Mouse (Mus musculus) CH12.LX (cell line): Measurements from ENCODE around the gene Slc24a5. TPM values are rescaled to one million over a fixed set of nuclear protein-coding genes. Genes with fewer than 3 reads are reported as not detected.

ENCODE experiments used
- DNase-seq: peaks from one replicate; pipeline ENCODE4 v3.0.0-alpha.2; 2013; ENCODE audit errors: extremely low read depth
- H3K27ac ChIP-seq: 2 replicates; pipeline ENCODE4 v1.5.1; 2012; ENCODE audit warnings: low read depth, mild to moderate bottlenecking, control low read depth, moderate library complexity; ENCODE audit not compliant: insufficient read depth
- H3K27me3 ChIP-seq: replicated peaks from 2 replicates; pipeline ENCODE3; 2012; ENCODE audit warnings: inconsistent platforms
- H3K36me3 ChIP-seq, 2 experiments: replicated peaks in 1 of 2; 2 replicates each; pipeline versions ENCODE3 to v1.6.1; 2012; ENCODE audit warnings: inconsistent platforms in 1 of 2, low read length in 1 of 2, mild to moderate bottlenecking in 1 of 2, mixed read lengths in 1 of 2, moderate library complexity in 1 of 2; ENCODE audit not compliant: control insufficient read depth in 1 of 2, insufficient read depth in 1 of 2
- H3K4me1 ChIP-seq, 2 experiments: 2 replicates each; pipeline ENCODE4 v1.6.1; 2012; ENCODE audit warnings: inconsistent platforms in 1 of 2, moderate library complexity in 1 of 2; ENCODE audit not compliant: insufficient read depth in 2 of 2, control insufficient read depth in 1 of 2
- H3K4me2 ChIP-seq: 2 replicates; pipeline ENCODE4 v1.6.1; 2012; ENCODE audit warnings: low read depth, mild to moderate bottlenecking, control low read depth; ENCODE audit not compliant: poor library complexity, insufficient read depth, severe bottlenecking
- H3K4me3 ChIP-seq, 3 experiments: fragments of 150-350 bp in 1 of 3; sonication (generic) in 1 of 3; replicated peaks in 1 of 3; 2 replicates each; pipeline versions ENCODE3 to v1.5.1; 2011 to 2012; ENCODE audit warnings: low read depth in 2 of 3, low read length in 2 of 3, mild to moderate bottlenecking in 2 of 3, moderate library complexity in 2 of 3, control low read depth in 1 of 3, improper control_type of control experiment in 1 of 3, inconsistent platforms in 1 of 3, mixed read lengths in 1 of 3; ENCODE audit not compliant: poor library complexity in 1 of 3
- H3K79me2 ChIP-seq: replicated peaks from 2 replicates; pipeline ENCODE4 v1.6.1; 2012; ENCODE audit warnings: mild to moderate bottlenecking, moderate library complexity; ENCODE audit not compliant: control insufficient read depth, poor library complexity, insufficient read depth, severe bottlenecking; ENCODE audit errors: extremely low read depth
- H3K9ac ChIP-seq: 2 replicates; pipeline ENCODE4 v1.6.1; 2012; ENCODE audit warnings: low read depth, mild to moderate bottlenecking, control low read depth, moderate library complexity; ENCODE audit not compliant: insufficient read depth
- H3K9me3 ChIP-seq: replicated peaks from 2 replicates; pipeline ENCODE3; 2012; ENCODE audit warnings: low read length, inconsistent platforms, mixed read lengths
- BHLHE40 ChIP-seq: IDR thresholded peaks from 2 replicates; pipeline ENCODE4 v1.6.1; 2011; ENCODE audit warnings: mild to moderate bottlenecking, low read depth, low read length, improper control_type of control experiment
- CHD2 ChIP-seq: IDR thresholded peaks from 2 replicates; pipeline ENCODE4 v1.6.1; 2011; ENCODE audit warnings: low read length, improper control_type of control experiment
- CTCF ChIP-seq, 2 experiments: IDR thresholded peaks in 1 of 2; conservative IDR thresholded peaks in 1 of 2; 2 replicates each; pipeline ENCODE4 v1.5.1; 2011 to 2012; ENCODE audit warnings: low read depth in 2 of 2, low read length in 2 of 2, improper control_type of control experiment in 1 of 2, inconsistent platforms in 1 of 2, mild to moderate bottlenecking in 1 of 2, moderate library complexity in 1 of 2
- E2F4 ChIP-seq: IDR thresholded peaks from 2 replicates; pipeline ENCODE4 v1.6.1; 2011; ENCODE audit warnings: low read depth, low read length, improper control_type of control experiment; ENCODE audit not compliant: insufficient replicate concordance
- ELF1 ChIP-seq: IDR thresholded peaks from 2 replicates; pipeline ENCODE4 v1.6.1; 2014; ENCODE audit warnings: low read depth, mild to moderate bottlenecking, inconsistent platforms, low read length, improper control_type of control experiment
- ETS1 ChIP-seq: conservative IDR thresholded peaks from 2 replicates; pipeline ENCODE4 v1.6.1; 2012; ENCODE audit warnings: low read depth, mild to moderate bottlenecking, inconsistent platforms, low read length, improper control_type of control experiment, moderate library complexity
- IRF4 ChIP-seq: IDR thresholded peaks from 2 replicates; pipeline ENCODE4 v1.6.1; 2014; ENCODE audit warnings: low read depth, mild to moderate bottlenecking, inconsistent platforms, low read length, improper control_type of control experiment
- JUN ChIP-seq: IDR thresholded peaks from 2 replicates; pipeline ENCODE4 v1.6.1; 2011; ENCODE audit warnings: low read depth, mild to moderate bottlenecking, low read length, improper control_type of control experiment, moderate library complexity; ENCODE audit not compliant: insufficient read depth
- JUND ChIP-seq: conservative IDR thresholded peaks from 2 replicates; pipeline ENCODE4 v1.6.1; 2011; ENCODE audit warnings: low read depth, low read length, improper control_type of control experiment
- MAFK ChIP-seq: IDR thresholded peaks from 2 replicates; pipeline ENCODE4 v1.6.1; 2011; ENCODE audit warnings: low read length, improper control_type of control experiment; ENCODE audit not compliant: insufficient replicate concordance
- MAX ChIP-seq: IDR thresholded peaks from 2 replicates; pipeline ENCODE4 v1.6.1; 2011; ENCODE audit warnings: low read length, improper control_type of control experiment
- MAZ ChIP-seq: IDR thresholded peaks from 2 replicates; pipeline ENCODE4 v1.6.1; 2012; ENCODE audit warnings: low read depth, mild to moderate bottlenecking, inconsistent platforms, low read length, improper control_type of control experiment, moderate library complexity
- MEF2A ChIP-seq: IDR thresholded peaks from 2 replicates; pipeline ENCODE4 v1.6.1; 2014; ENCODE audit warnings: low read depth, mild to moderate bottlenecking, inconsistent platforms, low read length, improper control_type of control experiment, borderline replicate concordance
- MXI1 ChIP-seq: IDR thresholded peaks from 2 replicates; pipeline ENCODE4 v1.6.1; 2011; ENCODE audit warnings: mild to moderate bottlenecking, low read depth, low read length, improper control_type of control experiment
- MYC ChIP-seq: IDR thresholded peaks from 2 replicates; pipeline ENCODE4 v1.6.1; 2011; ENCODE audit warnings: low read depth, mild to moderate bottlenecking, improper control_type of control experiment, low read length
- NELFE ChIP-seq: IDR thresholded peaks from 2 replicates; pipeline ENCODE4 v1.6.1; 2011; ENCODE audit warnings: low read depth, low read length, improper control_type of control experiment
- NRF1 ChIP-seq: IDR thresholded peaks from 2 replicates; pipeline ENCODE4 v1.6.1; 2014; ENCODE audit warnings: low read depth, mild to moderate bottlenecking, inconsistent platforms, low read length, improper control_type of control experiment, moderate library complexity
- PAX5 ChIP-seq: IDR thresholded peaks from 2 replicates; pipeline ENCODE4 v1.6.1; 2012; ENCODE audit warnings: low read length, inconsistent platforms, mixed read lengths
- POLR2AphosphoS2 ChIP-seq: IDR thresholded peaks from 2 replicates; pipeline ENCODE4 v1.6.1; 2011; ENCODE audit warnings: low read depth, low read length, improper control_type of control experiment
- RCOR1 ChIP-seq: conservative IDR thresholded peaks from 2 replicates; pipeline ENCODE4 v1.6.1; 2012; ENCODE audit warnings: low read depth, mild to moderate bottlenecking, inconsistent platforms, low read length, improper control_type of control experiment
- TBP ChIP-seq: conservative IDR thresholded peaks from 2 replicates; pipeline ENCODE4 v1.6.1; 2011; ENCODE audit warnings: low read depth, low read length, improper control_type of control experiment
- TCF12 ChIP-seq: IDR thresholded peaks from 2 replicates; pipeline ENCODE4 v1.6.1; 2014; ENCODE audit warnings: low read depth, mild to moderate bottlenecking, inconsistent platforms, low read length, improper control_type of control experiment
- UBTF ChIP-seq: IDR thresholded peaks from 2 replicates; pipeline ENCODE4 v1.6.1; 2012; ENCODE audit warnings: low read depth, mild to moderate bottlenecking, inconsistent platforms, low read length, improper control_type of control experiment, moderate library complexity
- USF2 ChIP-seq: conservative IDR thresholded peaks from 2 replicates; pipeline ENCODE4 v1.6.1; 2011; ENCODE audit warnings: low read depth, low read length, improper control_type of control experiment
- ZC3H11A ChIP-seq: IDR thresholded peaks from 2 replicates; pipeline ENCODE4 v1.6.1; 2012; ENCODE audit warnings: low read depth, mild to moderate bottlenecking, inconsistent platforms, low read length, improper control_type of control experiment
- ZKSCAN1 ChIP-seq: IDR thresholded peaks from 2 replicates; pipeline ENCODE4 v1.6.1; 2012; ENCODE audit warnings: low read depth, inconsistent platforms, low read length, improper control_type of control experiment, borderline replicate concordance
- ZNF384 ChIP-seq: IDR thresholded peaks from 2 replicates; pipeline ENCODE4 v1.6.1; 2012; ENCODE audit warnings: low read depth, low read length, improper control_type of control experiment, inconsistent platforms
- dilution Hi-C: fragments of 300-500 bp; cut with MboI; formaldehyde crosslinking; loops from 2 replicates; pipeline ENCODE4 v1.14.3; 2020; ENCODE audit warnings: low sequenced_read_pairs; ENCODE audit not compliant: extremely low pct_unique_long_range_greater_than_20kb, extremely low pct_ligation_motif_present
- in situ Hi-C: fragments of 300-500 bp; cut with MboI; formaldehyde crosslinking; loops from 3 replicates; pipeline ENCODE4 v1.14.3; 2019; ENCODE audit warnings: low sequenced_read_pairs, low pct_ligation_motif_present, low pct_unique_long_range_greater_than_20kb, mixed read lengths
- polyA plus RNA-seq: library from polyadenylated mRNA; unstranded; fragments of >175 nt; gene quantifications from 2 replicates; pipeline ENCODE4 v1.2.1, GENCODE M21; 2012; ENCODE audit warnings: low read depth; ENCODE audit not compliant: insufficient read length
- total RNA-seq, 2 experiments: library from RNA; depleted of rRNA; stranded (reverse); fragments of 300-350 nt in 1 of 2; fragments of >200 nt in 1 of 2; gene quantifications; 2 replicates each; pipeline ENCODE4 v1.2.3; 2012 to 2014

Slc24a5 gene
- total and polyA plus RNA-seq, 3 experiments, result not detected

- Histone ChIP-seq H3K4me1 (no peaks in the 10 kb centered on the region), H3K9me3 (peaks cover 67% of the 10 kb centered on the region), H3K79me2 (no peaks in the 10 kb centered on the region), H3K36me3 (no peaks in the 10 kb centered on the region), H3K27me3 (no peaks in the 10 kb centered on the region), H3K4me3 (no peak overlapping the region), H3K4me2 (no peak overlapping the region), H3K9ac (no peak overlapping the region)
- DNase-seq, result no peak
- dilution Hi-C loops (no loop called here), in situ Hi-C loops (no loop called here)
- no peak for TF ChIP-seq ETS1
- TF ChIP-seq E2F4, result no peak
- no peak for TF ChIP-seq MAX
- TF ChIP-seq ELF1, result no peak
- no peak for TF ChIP-seq MAFK
- TF ChIP-seq MEF2A, result no peak
- TF ChIP-seq ZC3H11A, result no peak
- no peak for TF ChIP-seq PAX5
- no peak for TF ChIP-seq CHD2
- no peak for TF ChIP-seq CTCF (conservative IDR thresholded peaks at IDR 0.05 in 1 of 2, IDR thresholded peaks at IDR 0.05 in 1 of 2; ENCODE audit: low read depth in 2 of 2, low read length in 2 of 2)
- TF ChIP-seq POLR2AphosphoS2, result no peak
- no peak for TF ChIP-seq JUN
- no peak for TF ChIP-seq TCF12
- no peak for TF ChIP-seq ZKSCAN1
- TF ChIP-seq TBP, result no peak
- TF ChIP-seq MAZ, result no peak
- TF ChIP-seq NELFE, result no peak
- TF ChIP-seq UBTF, result no peak
- no peak for TF ChIP-seq RCOR1
- TF ChIP-seq, all 38 proteins: peak for 0
- no peak overlapping the region for H3K27ac ChIP-seq
Measured at GRCm38 (mm10) chr2:125067373-125067772, 551 bp upstream of the Slc24a5 start.

GRCm38 (mm10) chr2:125068696-125069095 lies 772 bp downstream of the Slc24a5 start:
- H3K36me3 ChIP-seq, result no peaks in the 10 kb centered on the region
- H3K9me3 ChIP-seq, result peaks cover 67% of the 10 kb centered on the region
- H3K4me3 ChIP-seq, result no peak overlapping the region
- H3K27me3 ChIP-seq, result no peaks in the 10 kb centered on the region
- DNase-seq, result no peak
- in situ Hi-C loops, result no loop called here
- no peak overlapping the region for H3K9ac ChIP-seq
- no peak overlapping the region for H3K4me2 ChIP-seq
- H3K27ac ChIP-seq, result no peak overlapping the region
- dilution Hi-C loops, result no loop called here
- H3K79me2 ChIP-seq, result no peaks in the 10 kb centered on the region
- no peaks in the 10 kb centered on the region for H3K4me1 ChIP-seq
- TF ChIP-seq MXI1, result no peak
- TF ChIP-seq USF2, result no peak
- no peak for TF ChIP-seq CHD2
- no peak for TF ChIP-seq PAX5
- no peak for TF ChIP-seq E2F4
- no peak for TF ChIP-seq BHLHE40
- no peak for TF ChIP-seq TCF12
- no peak for TF ChIP-seq ELF1
- no peak for TF ChIP-seq MEF2A
- TF ChIP-seq MYC, result no peak
- no peak for TF ChIP-seq RCOR1
- no peak for TF ChIP-seq ZNF384
- no peak for TF ChIP-seq NRF1
- no peak for TF ChIP-seq ZC3H11A
- no peak for TF ChIP-seq TBP
- TF ChIP-seq JUN, result no peak
- no peak for TF ChIP-seq POLR2AphosphoS2
- no peak for TF ChIP-seq JUND
- no peak for TF ChIP-seq IRF4
